Mouse (Mus musculus) kidney, embryonic 14.5 days (tissue): ENCODE results near the gene Cct4. TPM values are rescaled to one million over a fixed set of nuclear protein-coding genes. Genes with fewer than 3 reads are reported as not detected.

Experiments
- ATAC-seq: fragments of 200-750 bp; cut with Nextera tagmentation; 2 replicates; pipeline ENCODE4 v1.8.0; 2017; ENCODE audit warnings: moderate number of reproducible peaks, mild to moderate bottlenecking, moderate TSS enrichment, moderate library complexity; ENCODE audit not compliant: low FRiP score, low TSS enrichment
- H3K27ac ChIP-seq: fragments of 300-500 bp; sonication (generic); 2 replicates; pipeline ENCODE4 v1.5.1; 2014; ENCODE audit warnings: low read depth, mild to moderate bottlenecking, low read length, moderate library complexity, mixed read lengths
- H3K27me3 ChIP-seq: fragments of 300-500 bp; sonication (generic); 2 replicates; pipeline ENCODE4 v1.6.1; 2014; ENCODE audit warnings: mild to moderate bottlenecking, low read length; ENCODE audit not compliant: control insufficient read depth, insufficient read depth
- H3K36me3 ChIP-seq: fragments of 300-500 bp; sonication (generic); 2 replicates; pipeline ENCODE4 v1.6.1; 2014; ENCODE audit warnings: low read length, mixed read lengths; ENCODE audit not compliant: control insufficient read depth, insufficient read depth
- H3K4me1 ChIP-seq: fragments of 300-500 bp; sonication (generic); 2 replicates; pipeline ENCODE4 v1.6.1; 2014; ENCODE audit warnings: low read length, mixed read lengths; ENCODE audit not compliant: control insufficient read depth, insufficient read depth
- H3K4me2 ChIP-seq: fragments of 300-500 bp; sonication (generic); replicated peaks from 2 replicates; pipeline ENCODE4 v1.6.1; 2014; ENCODE audit warnings: low read depth, mild to moderate bottlenecking, low read length
- H3K4me3 ChIP-seq: fragments of 300-500 bp; sonication (generic); 2 replicates; pipeline ENCODE4 v1.5.1; 2014; ENCODE audit warnings: mild to moderate bottlenecking, low read length
- H3K9ac ChIP-seq: fragments of 300-500 bp; sonication (generic); 2 replicates; pipeline ENCODE4 v1.6.1; 2014; ENCODE audit warnings: low read depth, mild to moderate bottlenecking, low read length, moderate library complexity
- H3K9me3 ChIP-seq: fragments of 300-500 bp; sonication (generic); 2 replicates; pipeline ENCODE4 v1.6.1; 2016; ENCODE audit warnings: low read length; ENCODE audit not compliant: control insufficient read depth
- WGBS: fragments of 180-500 bp; shearing (Covaris S2); extraction: QIAGEN DNeasy Blood & Tissue Kit; methylation state at CpG from one replicate; pipeline ENCODE4 v1.1.7; 2014; 5-methylcytosine and 5-hydroxymethylcytosine counted together
- polyA plus RNA-seq: library from polyadenylated mRNA; unstranded; fragments of >200 nt; fragmentation: Nextera tagmentation; extraction: Ambion mirVana; gene quantifications from 2 replicates; pipeline ENCODE4 v1.2.1, GENCODE M21; 2014

The Cct4 gene
- polyA plus RNA-seq, 1 experiment from 2014 or later: 365 TPM

DNA sequence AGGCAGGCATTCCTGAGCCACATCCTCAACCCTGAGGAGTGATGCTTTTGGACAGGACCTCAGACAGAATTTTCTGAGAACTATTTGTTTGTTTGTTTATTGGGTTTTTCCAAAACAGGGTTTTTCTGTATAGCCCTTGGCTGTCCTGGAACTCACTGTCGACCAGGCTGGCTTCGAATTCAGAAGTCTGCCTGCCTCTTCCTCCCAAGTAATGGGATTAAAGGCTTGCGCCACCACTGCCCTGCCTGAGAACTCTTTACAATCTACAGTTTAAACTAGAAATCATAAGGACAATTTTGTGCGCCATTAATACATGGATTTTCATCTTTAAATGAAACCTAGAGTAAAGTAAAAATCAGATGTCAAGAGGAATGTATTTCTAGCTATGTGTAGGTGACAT lies 5.1 kb downstream of the Cct4 start:
- Histone ChIP-seq H3K4me1 (peaks cover 9% of the 10 kb centered on the region), H3K27ac (no peak overlapping the region), H3K36me3 (peaks cover 69% of the 10 kb centered on the region), H3K4me3 (no peak overlapping the region), H3K9me3 (no peaks in the 10 kb centered on the region), H3K27me3 (no peaks in the 10 kb centered on the region), H3K9ac (no peak overlapping the region), H3K4me2 (no peak overlapping the region)
- WGBS: 95% methylated on average over 4 of the region's 4 CpGs
- ATAC-seq: no peak

DNA sequence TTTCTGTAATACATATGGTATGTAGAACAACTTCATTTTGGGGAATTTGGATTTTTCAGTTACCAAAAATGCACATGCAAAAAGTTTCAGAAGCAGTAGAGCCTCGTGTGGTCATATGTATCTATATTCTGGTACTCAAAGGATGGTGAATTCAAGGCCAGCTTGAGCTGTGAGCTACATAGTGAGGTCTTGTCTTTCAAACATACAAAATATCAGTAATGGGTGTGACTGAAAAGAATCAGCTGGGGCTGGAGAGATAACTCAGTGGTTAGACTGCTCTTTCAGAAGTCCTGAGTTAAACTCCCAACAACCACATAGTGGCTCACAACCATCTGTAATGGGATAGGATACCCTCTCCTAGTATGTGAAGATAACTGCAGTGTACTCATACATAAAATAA lies 8.0 kb downstream of the Cct4 start:
- H3K4me1 ChIP-seq: no peaks in the 10 kb centered on the region
- ATAC-seq: no peak
- no peak overlapping the region for H3K4me3 ChIP-seq
- H3K36me3 ChIP-seq: peaks cover 87% of the 10 kb centered on the region
- no peak overlapping the region for H3K4me2 ChIP-seq
- 82% methylated on average over 1 of the region's 1 CpGs for WGBS
- H3K9me3 ChIP-seq: no peaks in the 10 kb centered on the region
- H3K9ac ChIP-seq: no peak overlapping the region
- H3K27me3 ChIP-seq: no peaks in the 10 kb centered on the region
- no peak overlapping the region for H3K27ac ChIP-seq

DNA sequence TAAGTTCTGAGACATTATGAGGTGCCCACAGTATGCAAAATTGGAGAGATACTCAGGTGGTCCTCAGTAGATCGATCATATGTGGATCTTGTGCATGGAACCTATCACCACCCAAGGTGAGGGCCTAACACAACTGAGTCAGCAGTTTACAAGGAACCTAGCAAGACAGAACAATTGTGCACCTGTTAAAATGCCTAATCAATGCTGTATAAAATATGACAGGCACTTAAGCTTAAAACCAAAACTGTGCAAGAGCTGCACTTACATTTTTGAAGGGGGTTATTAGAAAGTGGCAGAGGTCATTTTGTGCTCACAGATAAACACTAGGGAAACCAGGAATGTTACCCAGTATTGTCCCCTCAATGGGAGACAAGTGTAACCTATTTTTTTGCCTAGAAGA lies 15.0 kb downstream of the Cct4 start:
- WGBS: 84% methylated on average over 1 of the region's 1 CpGs
- peaks cover 45% of the 10 kb centered on the region for H3K36me3 ChIP-seq
- H3K9ac ChIP-seq: no peak overlapping the region
- H3K4me2 ChIP-seq: no peak overlapping the region
- no peak for ATAC-seq
- H3K27me3 ChIP-seq: no peaks in the 10 kb centered on the region
- no peaks in the 10 kb centered on the region for H3K9me3 ChIP-seq
- no peaks in the 10 kb centered on the region for H3K4me1 ChIP-seq
- H3K27ac ChIP-seq: no peak overlapping the region
- no peak overlapping the region for H3K4me3 ChIP-seq

DNA sequence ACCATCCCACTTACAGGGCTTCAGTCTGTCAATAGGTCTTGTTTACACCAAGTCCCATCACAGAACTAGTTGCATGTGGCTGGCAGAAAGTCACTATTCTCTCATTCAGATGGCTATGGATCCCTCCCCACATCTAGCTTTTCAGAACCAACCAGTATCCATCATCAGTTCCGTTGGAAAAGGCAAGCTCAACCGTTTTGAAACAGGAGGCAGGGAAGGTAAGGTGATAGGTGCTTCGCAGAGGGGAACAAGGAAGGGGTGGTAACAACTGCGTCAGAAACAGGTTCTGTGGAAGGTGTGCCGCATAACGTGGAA lies 16.8 kb downstream of the Cct4 start:
- no peak overlapping the region; the same call in 1 of the 2 replicates for H3K9ac ChIP-seq
- WGBS: 6% methylated on average over 6 of the region's 6 CpGs
- H3K27ac ChIP-seq: peak overlapping the region; percentile 14; the same call in 1 of the 2 replicates

DNA sequence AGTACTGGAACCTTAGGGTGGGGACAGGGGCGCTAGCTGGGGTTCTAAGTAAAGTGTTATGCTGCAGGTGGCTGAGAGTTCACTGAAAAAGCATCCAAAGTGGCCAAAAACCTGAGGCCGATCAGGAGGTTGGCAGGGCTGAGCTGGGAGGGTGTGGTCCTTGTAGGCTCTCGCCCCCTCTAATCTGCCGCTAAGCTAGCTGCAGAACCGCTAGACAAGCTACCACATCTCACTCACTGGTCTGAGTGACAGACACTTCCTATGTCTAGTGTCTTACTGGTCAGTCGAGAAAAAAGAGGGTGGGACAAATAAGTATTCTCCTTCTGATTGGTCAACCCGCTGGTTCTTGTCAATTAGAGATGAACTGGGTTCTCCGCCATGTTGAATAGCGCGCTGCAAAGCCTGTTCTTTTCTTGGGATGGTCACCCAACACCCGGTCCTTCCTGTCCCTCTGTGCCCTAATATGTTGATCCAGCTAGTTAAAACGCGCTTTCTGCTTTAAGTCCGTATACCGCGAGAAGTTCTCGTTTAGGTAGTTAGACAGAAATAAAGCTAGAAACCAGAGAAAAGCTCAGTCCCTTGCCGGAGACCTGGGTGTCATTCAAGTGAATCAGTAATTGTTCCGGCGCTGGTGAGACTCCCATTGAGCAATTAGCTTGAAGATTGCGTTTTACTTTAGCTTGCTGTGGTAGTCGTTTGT lies 17.3 kb downstream of the Cct4 start, which contains the start of gene Fam161a:
TSS of gene Fam161a (plus strand) at position 51 of the 700 bp plus-strand sequence.
- peak within 1 kb of the TSS; percentile 78 for H3K4me2 ChIP-seq
- H3K9ac ChIP-seq: peak within 1 kb of the TSS; percentile 66
- no peaks in the 10 kb centered on the region for H3K9me3 ChIP-seq
- H3K27me3 ChIP-seq: no peaks in the 10 kb centered on the region
- peak; percentile 92 for ATAC-seq
- WGBS: under 1% methylated on average over 22 of the region's 22 CpGs
- H3K4me3 ChIP-seq: peak within 1 kb of the TSS; percentile 43
- H3K36me3 ChIP-seq: peaks cover 24% of the 10 kb centered on the region
- peak within 1 kb of the TSS; percentile 76 for H3K27ac ChIP-seq
- H3K4me1 ChIP-seq: no peaks in the 10 kb centered on the region

More for the DNA sequence above, 16.8 kb downstream of the Cct4 start:
- Histone ChIP-seq H3K27me3 (no peaks in the 10 kb centered on the region), H3K4me1 (no peaks in the 10 kb centered on the region), H3K4me2 (peak overlapping the region; percentile 78), H3K4me3 (peak overlapping the region; percentile 43), H3K36me3 (peaks cover 29% of the 10 kb centered on the region), H3K9me3 (no peaks in the 10 kb centered on the region)
- ATAC-seq: no peak; the same call in 1 of the 2 replicates

DNA sequence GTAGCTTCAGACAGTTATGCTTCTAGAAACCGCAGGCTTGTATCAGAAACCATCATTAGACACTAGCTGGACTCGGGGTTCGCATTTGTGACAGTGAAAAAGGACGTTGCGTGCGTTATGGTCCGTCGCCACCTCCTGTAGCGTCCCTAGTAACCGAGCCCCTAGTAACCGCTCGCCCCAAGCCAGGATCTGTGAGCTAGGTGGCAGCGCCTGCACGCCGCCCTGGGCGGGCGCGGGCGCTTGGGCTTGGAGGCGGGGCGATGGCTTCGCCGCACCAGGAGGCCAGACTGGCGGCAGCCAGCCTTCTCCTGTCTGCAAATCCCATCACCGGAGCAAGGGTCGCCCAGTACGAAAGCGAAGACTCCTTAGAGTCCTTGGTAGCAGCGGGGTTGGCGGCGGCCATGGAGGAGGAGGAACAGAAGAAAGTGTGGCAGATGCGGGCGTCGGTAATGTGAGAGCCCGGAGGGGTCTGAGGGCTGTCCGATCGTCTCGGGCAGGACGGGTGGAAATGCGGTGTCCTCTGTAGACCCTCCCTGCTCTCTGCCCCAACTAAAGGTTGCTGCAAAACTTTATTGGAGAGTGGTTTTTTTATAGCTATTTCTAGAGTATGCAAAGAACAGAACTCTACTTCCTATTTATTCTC lies 18.0 kb downstream of the Cct4 start:
- Histone ChIP-seq H3K4me2 (peak overlapping the region; percentile 78), H3K36me3 (peaks cover 18% of the 10 kb centered on the region), H3K9me3 (no peaks in the 10 kb centered on the region), H3K9ac (peak overlapping the region; percentile 66), H3K27me3 (no peaks in the 10 kb centered on the region), H3K4me3 (peak overlapping the region; percentile 43), H3K4me1 (no peaks in the 10 kb centered on the region), H3K27ac (peak overlapping the region; percentile 76)
- WGBS: under 1% methylated on average over 40 of the region's 40 CpGs
- peak; percentile 95 for ATAC-seq

DNA sequence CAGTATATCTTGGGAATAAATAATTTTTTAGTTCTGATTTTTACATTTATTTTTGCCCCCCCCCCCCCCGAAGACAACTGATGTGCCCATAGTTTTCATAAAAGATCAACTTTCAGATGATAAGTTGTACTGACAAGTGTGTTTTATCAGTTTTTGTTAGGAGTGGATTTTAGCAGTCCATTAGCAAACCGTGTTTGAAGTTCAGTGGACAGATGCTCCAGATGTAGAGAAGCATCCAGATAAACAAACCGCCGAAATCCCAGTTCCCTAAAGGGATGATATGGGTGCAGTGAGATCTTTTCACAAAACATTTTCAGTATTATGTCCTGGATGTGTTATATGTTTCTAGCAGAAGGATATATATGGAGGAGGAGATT lies 18.5 kb downstream of the Cct4 start:
- H3K36me3 ChIP-seq: peaks cover 13% of the 10 kb centered on the region
- H3K27ac ChIP-seq: no peak overlapping the region
- WGBS: 28% methylated on average over 4 of the region's 4 CpGs
- H3K4me2 ChIP-seq: peak overlapping the region; percentile 78
- peak overlapping the region; percentile 66; the same call in 1 of the 2 replicates for H3K9ac ChIP-seq
- H3K27me3 ChIP-seq: no peaks in the 10 kb centered on the region
- H3K4me3 ChIP-seq: peak overlapping the region; percentile 43
- no peak for ATAC-seq
- H3K9me3 ChIP-seq: no peaks in the 10 kb centered on the region
- no peaks in the 10 kb centered on the region for H3K4me1 ChIP-seq

DNA sequence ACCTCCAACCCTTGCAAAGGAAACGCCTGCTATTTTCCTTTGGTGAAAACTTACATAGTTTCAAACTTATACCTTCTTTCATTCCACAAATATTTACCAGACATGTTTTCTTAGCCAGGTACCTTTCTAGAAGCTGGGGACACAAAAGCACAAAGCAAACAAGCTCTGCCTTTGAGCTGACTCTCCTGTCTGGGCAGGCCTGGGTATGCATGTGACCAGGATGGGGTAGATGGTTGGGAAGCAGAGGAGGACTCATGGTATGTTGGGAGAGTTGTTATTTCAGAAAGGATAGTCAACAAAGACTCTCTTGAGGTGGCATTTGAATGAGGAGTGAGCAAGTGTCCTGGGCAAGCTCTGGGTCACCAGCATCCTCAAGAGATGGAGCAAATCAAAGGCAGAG lies 22.8 kb downstream of the Cct4 start:
- Histone ChIP-seq H3K27me3 (no peaks in the 10 kb centered on the region), H3K27ac (no peak overlapping the region), H3K4me3 (no peak overlapping the region), H3K4me2 (no peak overlapping the region), H3K9me3 (no peaks in the 10 kb centered on the region), H3K9ac (no peak overlapping the region), H3K36me3 (no peaks in the 10 kb centered on the region), H3K4me1 (no peaks in the 10 kb centered on the region)
- WGBS: 74% methylated on average over 1 of the region's 1 CpGs
- no peak for ATAC-seq

DNA sequence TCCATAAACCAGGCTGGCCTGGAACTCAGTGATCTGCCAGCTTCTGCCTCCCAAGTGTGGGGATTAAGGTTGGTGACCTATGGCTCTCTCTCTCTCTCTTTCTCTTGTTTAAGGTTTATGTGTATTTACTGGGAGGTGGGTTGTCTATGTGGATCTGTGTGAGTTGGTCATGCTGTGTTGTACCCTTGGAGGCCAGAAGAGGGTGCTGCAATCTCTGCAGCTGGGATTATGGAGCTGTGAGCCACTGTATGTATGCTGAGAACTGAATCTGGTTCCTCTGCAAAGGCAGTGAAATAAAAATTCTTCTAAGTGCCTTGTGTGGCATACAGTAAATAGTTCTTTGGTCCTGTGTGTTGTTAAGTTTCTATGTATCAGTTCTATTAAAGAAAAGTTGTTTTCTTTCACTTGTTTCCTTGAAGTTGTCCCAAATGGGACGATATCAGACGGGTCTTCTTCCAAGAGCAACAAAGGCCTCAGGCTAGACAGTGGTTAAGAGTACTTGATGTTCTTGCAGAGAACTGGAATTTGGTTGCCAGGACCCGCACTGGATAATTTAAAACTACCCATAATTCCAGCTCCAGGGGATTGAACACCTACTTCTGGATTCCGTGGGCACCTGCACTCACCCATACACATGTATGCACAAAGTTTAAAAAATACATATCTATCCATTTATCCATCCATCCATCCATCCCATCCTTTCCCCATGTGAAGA lies 23.4 kb downstream of the Cct4 start:
- ATAC-seq: no peak
- Histone ChIP-seq H3K36me3 (no peaks in the 10 kb centered on the region), H3K4me3 (no peak overlapping the region), H3K4me2 (no peak overlapping the region), H3K4me1 (no peaks in the 10 kb centered on the region), H3K9ac (no peak overlapping the region), H3K9me3 (no peaks in the 10 kb centered on the region), H3K27me3 (no peaks in the 10 kb centered on the region), H3K27ac (no peak overlapping the region)
- WGBS: 92% methylated on average over 4 of the region's 4 CpGs
